Mouse (Mus musculus) kidney, adult 8-10 months (tissue): ENCODE measurements around the gene Hist1h3b.
A peak's percentile ranks its signal among the peaks of the same experiment; 100 is the strongest.
"Not testable (repeated sequence)": the region's sequence is repeated elsewhere in the genome, so short reads cannot be mapped to it uniquely, and the experiment has no call there.

Experiments
- DNase-seq, 2 experiments: peaks; one replicate each; pipeline ENCODE4 v3.0.0; 2022

Gene Hist1h3b

GRCm38 (mm10) chr13:23756790-23757189 is 4.7 kb downstream of the Hist1h3b start, which contains the start of gene Hist1h4b:
Gene Hist1h4b, plus strand, starts transcription at chr13:23757013.
- DNase-seq = peak; percentile 89 to 92

DNA sequence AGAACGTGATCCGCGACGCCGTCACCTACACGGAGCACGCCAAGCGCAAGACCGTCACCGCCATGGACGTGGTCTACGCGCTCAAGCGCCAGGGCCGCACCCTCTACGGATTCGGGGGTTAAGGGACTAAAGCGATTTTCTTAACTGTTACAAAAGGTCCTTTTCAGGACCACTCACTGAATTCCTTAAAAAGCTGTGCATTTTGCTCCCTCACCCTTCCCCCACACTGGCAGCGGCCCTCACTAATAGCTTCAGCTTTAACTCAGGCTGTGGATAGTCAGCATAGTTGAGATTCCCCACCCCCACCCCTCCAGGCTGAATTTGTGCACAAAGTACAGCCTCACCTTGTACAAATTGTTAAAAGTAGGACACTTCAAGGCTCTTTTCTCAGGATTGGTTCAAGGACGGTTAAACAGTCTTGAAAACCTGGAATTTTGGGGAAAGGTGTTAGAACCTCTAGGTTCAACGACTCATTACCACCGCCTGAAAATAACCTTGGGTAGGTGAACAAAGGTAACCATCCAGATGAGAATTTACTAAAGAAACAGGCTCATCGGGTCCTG is 5.2 kb downstream of the Hist1h3b start:
- DNase-seq = no peak

DNA sequence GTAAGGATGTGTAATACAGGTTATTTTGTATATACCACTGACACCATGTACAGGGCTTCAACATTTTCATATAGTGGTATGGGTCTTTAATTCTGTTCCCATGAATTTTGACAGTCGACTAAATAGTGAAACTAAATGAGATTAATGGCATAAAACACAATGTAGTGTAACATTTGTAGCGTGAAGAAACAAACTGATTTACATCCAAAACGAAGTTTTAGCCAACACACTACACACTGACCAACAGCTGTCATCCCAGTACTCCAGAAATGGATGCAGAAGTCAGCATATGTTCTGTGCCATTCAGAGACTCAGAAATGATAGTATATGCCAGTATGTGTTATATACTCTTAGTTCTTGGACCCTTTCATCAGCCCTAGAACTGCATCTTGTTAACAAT is 5.9 kb downstream of the Hist1h3b start:
- no peak for DNase-seq

GRCm38 (mm10) chr13:23759251-23759771 is 7.2 kb downstream of the Hist1h3b start:
- DNase-seq = no peak

- no peak for DNase-seq
Measured at GRCm38 (mm10) chr13:23759916-23760239, 7.8 kb downstream of the Hist1h3b start.

GRCm38 (mm10) chr13:23760240-23760971 is 8.3 kb downstream of the Hist1h3b start:
- no peak for DNase-seq

DNA sequence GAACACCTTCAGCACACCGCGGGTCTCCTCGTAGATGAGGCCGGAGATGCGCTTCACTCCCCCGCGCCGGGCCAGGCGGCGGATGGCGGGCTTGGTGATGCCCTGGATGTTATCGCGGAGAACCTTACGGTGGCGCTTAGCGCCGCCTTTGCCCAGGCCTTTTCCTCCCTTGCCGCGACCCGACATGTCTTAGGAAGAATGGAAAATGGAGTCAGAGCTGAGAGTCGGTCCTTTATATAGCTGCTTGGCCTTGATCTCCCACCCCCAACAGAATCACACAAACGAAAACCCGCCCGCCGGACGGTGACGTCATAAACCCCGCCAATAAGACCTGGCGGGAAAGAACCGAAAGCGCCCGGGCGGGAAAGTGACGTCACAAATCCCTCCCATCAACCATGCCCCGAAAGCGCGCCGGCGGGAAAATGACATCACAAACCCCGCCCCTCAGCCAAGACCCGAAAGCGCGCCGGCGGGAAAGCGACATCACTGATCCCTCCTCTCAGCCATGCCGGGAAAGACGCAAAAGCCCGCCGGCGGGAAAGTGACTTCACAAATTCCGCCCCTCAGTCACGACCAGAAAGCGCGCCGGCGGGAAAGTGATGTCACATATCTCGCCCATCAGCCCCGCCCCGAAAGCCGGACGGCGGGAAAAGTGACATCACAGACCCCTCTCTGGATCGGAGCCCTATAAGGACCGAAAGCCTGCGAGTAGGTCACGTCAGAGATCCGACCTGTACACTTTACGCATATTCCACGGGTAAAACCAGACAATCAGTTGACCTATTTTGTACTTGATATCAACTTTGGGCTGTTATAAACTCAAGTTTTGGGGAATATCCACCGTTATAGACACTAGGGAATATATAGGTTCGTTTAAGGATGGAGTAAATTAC is 9.2 kb downstream of the Hist1h3b start, which contains the start of gene Hist1h4a:
Gene Hist1h4a, minus strand, starts transcription at position 259 of the 893 bp plus-strand sequence.
- peak; percentile 93 to 95 for DNase-seq

DNA sequence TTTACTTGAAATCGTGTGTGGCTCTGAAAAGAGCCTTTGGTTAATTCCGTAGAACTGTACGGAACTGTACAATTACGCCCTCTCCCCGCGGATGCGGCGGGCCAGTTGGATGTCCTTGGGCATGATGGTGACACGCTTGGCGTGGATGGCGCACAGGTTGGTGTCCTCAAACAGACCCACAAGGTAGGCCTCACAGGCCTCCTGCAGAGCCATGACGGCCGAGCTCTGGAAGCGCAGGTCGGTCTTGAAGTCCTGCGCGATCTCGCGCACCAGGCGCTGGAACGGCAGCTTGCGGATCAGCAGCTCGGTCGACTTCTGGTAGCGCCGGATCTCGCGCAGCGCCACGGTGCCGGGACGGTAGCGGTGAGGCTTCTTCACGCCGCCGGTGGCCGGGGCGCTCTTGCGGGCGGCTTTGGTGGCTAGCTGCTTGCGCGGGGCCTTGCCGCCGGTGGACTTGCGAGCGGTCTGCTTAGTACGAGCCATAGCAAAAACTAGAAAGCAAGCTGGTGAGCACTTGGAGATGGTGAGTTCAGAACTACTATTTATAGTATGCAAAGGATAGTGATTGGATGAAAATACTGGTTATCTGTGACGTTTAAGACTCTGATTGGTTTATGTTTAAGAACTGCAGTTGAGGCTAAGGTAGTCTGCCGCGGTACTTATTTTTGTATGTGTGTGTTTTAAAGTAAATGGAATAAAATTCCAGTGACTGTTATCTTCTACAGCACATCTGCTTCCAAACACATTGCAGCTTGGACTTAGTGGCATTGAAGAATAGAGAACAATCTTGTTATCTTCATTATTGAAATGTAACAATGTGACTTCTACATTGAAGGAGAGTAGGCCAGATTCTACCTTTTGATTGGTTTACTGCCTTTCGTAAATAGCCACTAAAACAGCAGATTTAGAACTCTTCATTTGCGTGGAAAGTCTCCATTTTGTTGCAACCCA is 10.1 kb downstream of the Hist1h3b start, which contains the start of gene Hist1h3a:
Gene Hist1h3a, minus strand, starts transcription at position 516 of the 951 bp plus-strand sequence.
- DNase-seq = peak; percentile 45 to 72

- no peak for DNase-seq
Measured at GRCm38 (mm10) chr13:23763242-23763585, 11.1 kb downstream of the Hist1h3b start.

GRCm38 (mm10) chr13:23763586-23764323 is 11.7 kb downstream of the Hist1h3b start, which contains the start of gene Hist1h1a:
Gene Hist1h1a, plus strand, starts transcription at chr13:23763666.
- DNase-seq = peak; percentile 78 to 83

GRCm38 (mm10) chr13:23764324-23765171 is 12.5 kb downstream of the Hist1h3b start:
- DNase-seq = no peak

DNA sequence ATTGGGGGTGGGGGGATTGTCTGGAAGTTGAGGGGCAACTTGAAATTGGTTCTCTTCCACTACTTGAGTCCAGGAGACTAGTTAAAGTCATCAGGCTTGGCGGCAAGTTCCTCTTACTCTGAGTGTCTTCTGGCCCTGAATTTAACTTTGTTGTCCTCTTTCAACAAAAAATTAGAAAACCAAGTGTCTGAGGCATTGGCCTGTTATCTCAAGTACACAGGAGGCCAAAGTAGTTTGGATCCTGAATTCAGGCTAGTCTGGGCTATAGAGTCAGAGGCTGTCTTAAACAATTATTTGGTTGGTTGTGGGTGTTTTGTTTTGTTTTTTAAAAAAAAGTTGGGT is 13.1 kb downstream of the Hist1h3b start:
- no peak for DNase-seq

DNA sequence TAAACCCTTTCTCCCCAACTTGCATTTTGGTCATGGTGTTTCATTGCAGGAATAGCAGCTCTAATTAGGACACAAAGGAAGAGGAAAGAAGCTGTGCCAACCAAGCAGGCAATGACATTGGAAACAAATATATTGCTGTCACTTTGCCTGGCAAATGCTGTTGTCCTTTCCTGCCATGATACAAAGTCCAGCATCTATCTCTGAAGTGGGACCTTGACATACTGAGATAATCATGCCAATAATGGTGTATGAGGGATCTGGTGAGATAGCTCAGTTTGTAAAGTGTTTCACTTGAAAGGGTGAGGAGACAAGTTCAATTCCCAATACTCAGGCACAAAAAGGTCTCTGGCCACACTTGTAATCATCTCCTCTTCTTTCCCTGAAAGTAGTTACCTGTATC is 14.7 kb downstream of the Hist1h3b start:
- DNase-seq = no peak

GRCm38 (mm10) chr13:23768834-23769397 is 16.8 kb downstream of the Hist1h3b start:
- no peak for DNase-seq

DNA sequence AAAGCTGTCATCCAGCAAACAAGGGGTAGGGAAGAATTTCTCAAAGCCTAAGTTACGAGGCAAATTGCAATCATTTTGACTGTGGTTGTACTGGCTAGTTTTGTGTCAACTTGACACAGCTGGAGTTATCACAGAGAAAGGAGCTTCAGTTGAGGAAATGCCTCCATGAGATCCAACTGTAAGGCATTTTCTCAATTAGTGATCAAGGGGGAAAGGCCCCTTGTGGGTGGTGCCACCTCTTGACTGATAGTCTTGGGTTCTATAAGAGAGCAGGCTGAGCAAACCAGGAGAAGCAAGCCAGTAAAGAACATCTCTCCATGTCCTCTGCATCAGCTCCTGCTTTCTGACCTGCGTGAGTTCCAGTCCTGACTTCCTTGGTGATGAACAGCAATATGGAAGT is 17.5 kb downstream of the Hist1h3b start, which contains the start of gene Trim38:
Gene Trim38, plus strand, starts transcription at position 301 of the 400 bp plus-strand sequence.
- DNase-seq = not testable (repeated sequence)

DNA sequence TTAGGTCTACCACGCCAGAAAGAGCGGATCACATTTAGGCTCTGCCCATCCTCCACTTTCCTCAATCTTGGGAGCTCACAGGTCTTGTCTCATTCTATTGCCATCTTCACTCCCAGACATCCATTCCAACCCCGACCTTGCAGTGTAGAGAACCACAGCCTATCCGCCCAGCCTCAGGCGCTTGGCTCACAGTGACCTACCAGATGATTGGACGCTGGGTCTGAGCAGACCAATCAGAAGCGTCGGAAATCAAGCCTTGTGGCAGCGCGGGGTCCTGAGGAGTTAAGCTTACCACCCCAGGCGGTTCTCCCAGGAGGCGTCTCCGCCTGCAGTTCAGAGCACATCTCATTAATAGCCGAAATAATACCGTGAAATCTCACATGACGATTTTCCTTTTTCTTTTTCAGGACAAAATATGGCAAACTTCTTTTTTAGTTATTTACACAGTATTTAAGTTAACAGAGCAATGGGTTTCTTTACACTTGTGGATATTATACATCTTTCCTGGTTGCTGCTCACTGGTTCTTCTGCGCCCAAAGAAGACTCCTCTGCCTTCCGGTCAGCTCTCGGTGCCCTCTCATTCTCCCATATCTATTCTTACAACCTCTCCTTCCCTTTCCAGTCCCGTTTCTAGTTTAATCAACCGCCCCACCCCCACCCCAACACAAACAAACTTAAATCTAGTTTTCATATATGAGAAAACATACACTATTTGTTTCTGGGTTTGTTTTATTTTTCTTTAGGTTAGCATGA is 20.7 kb downstream of the Hist1h3b start:
- no peak for DNase-seq

- no peak for DNase-seq
Measured at GRCm38 (mm10) chr13:23778339-23778738, 26.3 kb downstream of the Hist1h3b start.

DNA sequence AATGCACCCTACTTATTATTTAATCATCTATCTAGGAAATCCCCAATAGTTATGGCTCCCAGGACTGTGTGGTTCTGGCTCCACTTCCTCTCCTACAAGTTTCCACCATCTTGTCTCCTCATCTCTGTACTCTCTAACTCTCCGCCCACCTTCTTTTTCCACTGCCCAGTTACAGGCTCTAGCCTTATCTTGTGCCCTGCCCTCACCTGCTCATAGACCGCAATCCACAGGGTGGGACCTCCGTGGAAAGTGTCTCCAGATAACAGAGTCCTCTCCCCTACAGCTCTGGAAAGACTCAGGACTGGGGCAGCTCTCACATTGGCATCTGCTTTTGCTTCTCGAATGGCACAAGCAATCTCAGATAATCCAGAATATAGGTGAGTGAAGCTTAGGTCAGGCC is 27.0 kb downstream of the Hist1h3b start:
- DNase-seq = no peak

DNA sequence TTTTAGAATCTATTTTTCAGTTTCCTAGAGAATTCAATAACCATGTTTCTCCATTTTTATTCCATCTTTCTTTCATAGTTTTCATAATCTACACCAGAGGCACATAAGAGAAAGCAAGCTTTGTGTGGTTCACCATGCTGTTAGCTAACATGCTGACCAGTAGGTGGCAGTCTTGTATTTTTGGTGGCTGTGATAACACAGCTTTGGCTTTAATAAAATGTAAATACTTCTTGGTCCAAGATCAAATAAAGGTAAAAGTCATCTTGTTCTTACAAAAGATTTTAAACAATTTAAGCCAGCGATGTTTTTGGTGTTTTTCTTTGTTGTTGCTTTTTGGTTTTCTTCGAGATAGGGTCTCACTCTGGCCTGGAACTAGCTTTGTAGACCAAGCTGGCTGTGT is 40.5 kb downstream of the Hist1h3b start:
- peak; percentile 20 to 25 for DNase-seq
